Mouse (Mus musculus): Measurements from ENCODE around the gene Cdip1. TPM values are rescaled to one million over a fixed set of nuclear protein-coding genes. Genes with fewer than 3 reads are reported as not detected.
A peak's percentile ranks its signal among the peaks of the same experiment; 100 is the strongest.
"Not testable (repeated sequence)": the region's sequence is repeated elsewhere in the genome, so short reads cannot be mapped to it uniquely, and the experiment has no call there.

Cdip1 gene
- 97.2 and 100 TPM in 2 replicates for polyA plus RNA-seq (2015; fragmentation: Nextera tagmentation; extraction: Ambion mirVana)

GRCm38 (mm10) chr16:4789810-4790559, at the start of gene Cdip1:
Gene Cdip1 (minus strand): TSS chr16:4790292.
- Histone ChIP-seq H3K9me3 (ENCODE audit: control insufficient read depth, low read length) (no peaks in the 10 kb centered on the region), H3K9ac (ENCODE audit: low read depth, low read length) (peak within 1 kb of the TSS; percentile 81), H3K27me3 (replicated peaks; ENCODE audit: control insufficient read depth, insufficient read depth, low read length) (no peaks in the 10 kb centered on the region), H3K36me3 (ENCODE audit: control insufficient read depth, insufficient read depth, low read length) (no peaks in the 10 kb centered on the region), H3K4me2 (ENCODE audit: low read depth, low read length) (peak within 1 kb of the TSS; percentile 77), H3K4me1 (ENCODE audit: control insufficient read depth, insufficient read depth, low read length) (peaks cover 24% of the 10 kb centered on the region), H3K4me3 (ENCODE audit: low read length) (peak within 1 kb of the TSS; percentile 86), H3K27ac (ENCODE audit: low read length) (peak within 1 kb of the TSS; percentile 98)
- ATAC-seq, result peak; percentile 98
- under 1% methylated on average over 51 of the region's 51 CpGs for WGBS

DNA sequence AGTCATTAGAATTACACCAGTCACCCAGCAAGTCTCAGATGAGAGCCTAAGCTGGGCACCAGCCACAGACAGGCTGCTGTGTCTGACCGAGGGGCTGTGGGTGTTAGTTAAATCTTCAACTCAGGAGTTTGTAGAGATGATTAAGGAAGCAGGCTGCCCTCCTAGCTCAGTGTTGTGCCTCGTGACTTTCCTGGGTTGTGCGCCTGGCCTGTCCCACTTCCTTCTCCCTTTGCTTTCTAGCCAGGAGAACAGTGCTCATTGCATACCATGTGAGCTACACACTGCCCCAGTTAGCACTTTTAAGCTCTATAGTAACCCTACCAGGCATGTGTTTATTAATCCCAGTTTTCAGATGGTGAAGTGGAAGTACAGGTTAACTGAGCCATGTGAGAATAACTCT, 49.5 kb upstream of the Cdip1 start:
- H3K9me3 ChIP-seq (ENCODE audit: control insufficient read depth, low read length), result no peaks in the 10 kb centered on the region
- no peak for ATAC-seq
- H3K9ac ChIP-seq (ENCODE audit: low read depth, low read length), result no peak overlapping the region
- no peaks in the 10 kb centered on the region for H3K36me3 ChIP-seq (ENCODE audit: control insufficient read depth, insufficient read depth, low read length)
- H3K27ac ChIP-seq (ENCODE audit: low read length), result no peak overlapping the region
- no peak overlapping the region for H3K4me3 ChIP-seq (ENCODE audit: low read length)
- WGBS, result 79% methylated on average over 3 of the region's 3 CpGs
- no peaks in the 10 kb centered on the region for H3K27me3 ChIP-seq (replicated peaks; ENCODE audit: control insufficient read depth, insufficient read depth, low read length)
- no peak overlapping the region for H3K4me2 ChIP-seq (ENCODE audit: low read depth, low read length)
- H3K4me1 ChIP-seq (ENCODE audit: control insufficient read depth, insufficient read depth, low read length), result no peaks in the 10 kb centered on the region

- Histone ChIP-seq H3K27me3 (replicated peaks; ENCODE audit: control insufficient read depth, insufficient read depth, low read length) (no peaks in the 10 kb centered on the region), H3K4me1 (ENCODE audit: control insufficient read depth, insufficient read depth, low read length) (no peaks in the 10 kb centered on the region), H3K4me2 (ENCODE audit: low read depth, low read length) (no peak overlapping the region), H3K9ac (ENCODE audit: low read depth, low read length) (no peak overlapping the region), H3K4me3 (ENCODE audit: low read length) (no peak overlapping the region), H3K27ac (ENCODE audit: low read length) (no peak overlapping the region), H3K36me3 (ENCODE audit: control insufficient read depth, insufficient read depth, low read length) (no peaks in the 10 kb centered on the region), H3K9me3 (ENCODE audit: control insufficient read depth, low read length) (no peaks in the 10 kb centered on the region)
- no peak for ATAC-seq
- 86% methylated on average over 3 of the region's 3 CpGs for WGBS
Measured at GRCm38 (mm10) chr16:4837631-4838030, 47.5 kb upstream of the Cdip1 start.

GRCm38 (mm10) chr16:4835191-4835590, 45.1 kb upstream of the Cdip1 start, which contains the start of gene 4930562C15Rik:
Gene 4930562C15Rik (plus strand): TSS chr16:4835416.
- H3K27ac ChIP-seq (ENCODE audit: low read length), result no peak within 1 kb of the TSS
- 83% methylated on average over 3 of the region's 3 CpGs for WGBS
- no peaks in the 10 kb centered on the region for H3K27me3 ChIP-seq (replicated peaks; ENCODE audit: control insufficient read depth, insufficient read depth, low read length)
- no peak within 1 kb of the TSS for H3K4me2 ChIP-seq (ENCODE audit: low read depth, low read length)
- no peak for ATAC-seq
- H3K4me3 ChIP-seq (ENCODE audit: low read length), result no peak within 1 kb of the TSS
- no peaks in the 10 kb centered on the region for H3K9me3 ChIP-seq (ENCODE audit: control insufficient read depth, low read length)
- H3K9ac ChIP-seq (ENCODE audit: low read depth, low read length), result no peak within 1 kb of the TSS
- no peaks in the 10 kb centered on the region for H3K36me3 ChIP-seq (ENCODE audit: control insufficient read depth, insufficient read depth, low read length)
- no peaks in the 10 kb centered on the region for H3K4me1 ChIP-seq (ENCODE audit: control insufficient read depth, insufficient read depth, low read length)

- Histone ChIP-seq H3K9me3 (ENCODE audit: control insufficient read depth, low read length) (no peaks in the 10 kb centered on the region), H3K4me1 (ENCODE audit: control insufficient read depth, insufficient read depth, low read length) (no peaks in the 10 kb centered on the region), H3K9ac (ENCODE audit: low read depth, low read length) (no peak overlapping the region), H3K36me3 (ENCODE audit: control insufficient read depth, insufficient read depth, low read length) (no peaks in the 10 kb centered on the region), H3K27ac (ENCODE audit: low read length) (no peak overlapping the region), H3K4me2 (ENCODE audit: low read depth, low read length) (no peak overlapping the region), H3K27me3 (replicated peaks; ENCODE audit: control insufficient read depth, insufficient read depth, low read length) (no peaks in the 10 kb centered on the region), H3K4me3 (ENCODE audit: low read length) (no peak overlapping the region)
- WGBS, result 80% methylated on average over 2 of the region's 2 CpGs
- ATAC-seq, result no peak
Measured at GRCm38 (mm10) chr16:4833858-4834257, 43.8 kb upstream of the Cdip1 start.

DNA sequence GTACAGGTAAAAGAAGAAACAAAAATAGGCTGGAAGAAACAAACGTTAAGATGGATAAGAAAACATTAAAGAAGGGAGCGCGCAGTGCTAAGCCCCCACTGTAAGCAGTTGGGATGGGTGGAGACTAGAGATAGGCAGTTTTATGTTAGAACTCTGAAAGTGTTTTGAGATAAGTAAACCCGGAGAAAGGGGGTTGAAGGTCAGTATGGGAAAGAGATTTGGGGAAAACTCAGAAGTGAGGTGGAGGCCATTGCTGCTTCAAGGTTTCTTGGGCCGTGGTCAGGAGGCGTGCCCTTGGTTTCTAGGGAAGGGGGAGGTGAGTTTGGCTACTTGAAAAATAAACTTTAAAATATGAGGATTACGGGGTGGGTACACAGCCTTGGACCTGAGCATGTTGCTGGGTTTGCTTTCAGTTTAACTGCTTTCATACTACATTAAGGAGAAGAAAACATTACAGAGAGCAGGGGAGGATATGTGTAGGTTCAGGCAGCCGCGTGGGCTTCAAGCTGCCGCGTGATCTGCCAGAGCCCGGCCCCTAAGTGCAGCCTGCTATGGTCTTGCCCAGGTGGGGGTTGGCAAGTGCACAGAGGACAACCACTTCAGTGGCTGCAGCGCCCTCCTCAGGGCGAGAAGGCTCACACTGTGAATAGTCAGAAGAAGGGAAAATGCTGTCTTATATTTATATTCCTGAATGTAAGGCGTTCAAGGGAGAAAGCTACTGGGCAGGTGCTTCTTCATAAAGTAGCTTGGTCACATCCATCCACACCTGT, 41.7 kb upstream of the Cdip1 start:
- Histone ChIP-seq H3K27me3 (replicated peaks; ENCODE audit: control insufficient read depth, insufficient read depth, low read length) (no peaks in the 10 kb centered on the region), H3K4me2 (ENCODE audit: low read depth, low read length) (no peak overlapping the region), H3K9me3 (ENCODE audit: control insufficient read depth, low read length) (no peaks in the 10 kb centered on the region), H3K36me3 (ENCODE audit: control insufficient read depth, insufficient read depth, low read length) (no peaks in the 10 kb centered on the region), H3K4me1 (ENCODE audit: control insufficient read depth, insufficient read depth, low read length) (no peaks in the 10 kb centered on the region), H3K4me3 (ENCODE audit: low read length) (no peak overlapping the region), H3K9ac (ENCODE audit: low read depth, low read length) (no peak overlapping the region), H3K27ac (ENCODE audit: low read length) (no peak overlapping the region)
- 53% methylated on average over 15 of the region's 15 CpGs for WGBS
- peak; percentile 38; the same call in 1 of the 2 replicates for ATAC-seq

DNA sequence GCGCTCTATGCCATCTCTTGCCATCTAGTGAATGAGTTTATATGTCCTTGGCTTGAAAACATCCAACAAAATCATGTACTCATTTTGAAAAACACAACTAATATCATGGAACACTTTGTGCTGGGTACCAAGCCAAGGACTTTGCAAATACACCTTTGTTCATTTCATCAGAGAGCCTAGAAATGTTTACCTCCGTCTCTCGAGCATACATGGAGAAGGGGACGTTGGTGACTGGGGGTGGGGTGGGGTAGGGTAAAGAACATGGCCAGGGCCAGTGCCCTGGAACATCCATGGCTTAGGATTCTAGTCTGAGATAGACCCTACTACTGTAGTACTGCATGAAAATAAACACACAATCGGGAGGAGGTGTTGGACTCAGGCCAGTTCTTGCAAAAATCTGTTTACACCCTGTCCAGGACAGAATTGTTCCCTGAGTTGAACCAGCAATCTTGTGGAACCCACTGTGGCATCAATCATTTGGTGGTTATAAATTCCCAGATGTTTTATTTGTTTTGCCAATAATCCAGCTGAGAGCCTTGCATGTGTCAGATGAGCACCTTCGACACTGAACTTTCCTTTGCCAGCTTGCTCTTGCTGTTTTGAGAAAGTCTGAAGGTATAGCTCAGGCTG, 39.3 kb upstream of the Cdip1 start:
- ATAC-seq, result no peak
- Histone ChIP-seq H3K4me3 (ENCODE audit: low read length) (no peak overlapping the region), H3K27ac (ENCODE audit: low read length) (no peak overlapping the region), H3K27me3 (replicated peaks; ENCODE audit: control insufficient read depth, insufficient read depth, low read length) (no peaks in the 10 kb centered on the region), H3K9ac (ENCODE audit: low read depth, low read length) (no peak overlapping the region), H3K9me3 (ENCODE audit: control insufficient read depth, low read length) (no peaks in the 10 kb centered on the region), H3K36me3 (ENCODE audit: control insufficient read depth, insufficient read depth, low read length) (no peaks in the 10 kb centered on the region), H3K4me1 (ENCODE audit: control insufficient read depth, insufficient read depth, low read length) (no peaks in the 10 kb centered on the region), H3K4me2 (ENCODE audit: low read depth, low read length) (no peak overlapping the region)
- WGBS, result 62% methylated on average over 6 of the region's 6 CpGs

DNA sequence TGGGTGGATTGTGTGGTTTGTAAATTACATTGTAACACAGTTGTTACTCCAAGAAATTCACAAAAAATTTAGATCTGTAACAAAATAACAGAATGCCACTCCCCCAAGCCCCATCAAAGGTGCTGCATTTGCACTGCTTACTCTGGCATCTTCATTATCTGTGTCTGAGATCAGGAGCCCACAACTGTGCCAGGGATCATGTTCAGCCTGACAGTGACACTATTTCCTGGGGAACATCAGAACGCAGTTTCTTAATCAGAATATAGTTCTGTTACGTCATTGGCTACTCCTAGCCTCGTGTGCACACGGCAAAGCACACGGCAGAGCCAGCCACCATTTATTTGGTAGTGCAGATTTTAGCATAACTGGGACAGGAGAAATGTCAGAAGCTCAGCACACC, 37.5 kb upstream of the Cdip1 start:
- no peaks in the 10 kb centered on the region for H3K36me3 ChIP-seq (ENCODE audit: control insufficient read depth, insufficient read depth, low read length)
- H3K27me3 ChIP-seq (replicated peaks; ENCODE audit: control insufficient read depth, insufficient read depth, low read length), result no peaks in the 10 kb centered on the region
- no peak overlapping the region for H3K9ac ChIP-seq (ENCODE audit: low read depth, low read length)
- no peaks in the 10 kb centered on the region for H3K9me3 ChIP-seq (ENCODE audit: control insufficient read depth, low read length)
- WGBS, result 91% methylated on average over 5 of the region's 5 CpGs
- H3K4me2 ChIP-seq (ENCODE audit: low read depth, low read length), result no peak overlapping the region
- no peaks in the 10 kb centered on the region for H3K4me1 ChIP-seq (ENCODE audit: control insufficient read depth, insufficient read depth, low read length)
- no peak for ATAC-seq
- no peak overlapping the region for H3K4me3 ChIP-seq (ENCODE audit: low read length)
- H3K27ac ChIP-seq (ENCODE audit: low read length), result no peak overlapping the region

DNA sequence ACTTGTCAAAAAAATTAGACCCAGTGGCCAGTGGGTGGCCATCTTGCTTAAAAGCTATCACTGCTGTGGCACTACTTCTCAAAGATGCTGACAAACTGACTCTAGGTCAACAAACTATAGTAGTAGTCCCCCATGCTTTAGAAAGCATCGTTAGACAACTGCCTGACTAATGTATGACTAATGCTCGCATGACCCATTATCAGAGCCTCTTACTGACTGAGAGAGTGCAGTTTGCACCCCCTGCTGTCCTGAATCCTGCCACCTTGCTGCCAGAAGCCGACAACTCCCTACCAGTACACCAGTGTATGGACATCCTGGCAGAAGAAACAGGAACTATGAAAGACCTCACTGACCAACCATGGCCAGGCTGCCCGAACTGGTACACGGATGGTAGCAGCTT, 34.4 kb upstream of the Cdip1 start:
- not testable (repeated sequence) for H3K9me3 ChIP-seq (ENCODE audit: control insufficient read depth, low read length); H3K36me3 ChIP-seq (ENCODE audit: control insufficient read depth, insufficient read depth, low read length); H3K4me2 ChIP-seq (ENCODE audit: low read depth, low read length); H3K9ac ChIP-seq (ENCODE audit: low read depth, low read length); H3K4me3 ChIP-seq (ENCODE audit: low read length); ATAC-seq; H3K27me3 ChIP-seq (replicated peaks; ENCODE audit: control insufficient read depth, insufficient read depth, low read length); H3K27ac ChIP-seq (ENCODE audit: low read length); H3K4me1 ChIP-seq (ENCODE audit: control insufficient read depth, insufficient read depth, low read length)
- WGBS, result 80% methylated on average over 5 of the region's 5 CpGs

Measured in intestine, embryonic 16.5 days (tissue).